Mouse (Mus musculus) spleen, embryonic (tissue): ENCODE results near the gene Lfng.

Experiments
- CTCF ChIA-PET: fragments of 350-600 bp; sonication (Branson Sonifier 250); formaldehyde crosslinking; loops from one replicate; lab custom pipeline; 2022; lab: Charles Lee

Gene Lfng

GRCm38 (mm10) chr5:140583732-140584368 is 23.3 kb upstream of the Lfng start:
- CTCF ChIA-PET = no interaction called here

DNA sequence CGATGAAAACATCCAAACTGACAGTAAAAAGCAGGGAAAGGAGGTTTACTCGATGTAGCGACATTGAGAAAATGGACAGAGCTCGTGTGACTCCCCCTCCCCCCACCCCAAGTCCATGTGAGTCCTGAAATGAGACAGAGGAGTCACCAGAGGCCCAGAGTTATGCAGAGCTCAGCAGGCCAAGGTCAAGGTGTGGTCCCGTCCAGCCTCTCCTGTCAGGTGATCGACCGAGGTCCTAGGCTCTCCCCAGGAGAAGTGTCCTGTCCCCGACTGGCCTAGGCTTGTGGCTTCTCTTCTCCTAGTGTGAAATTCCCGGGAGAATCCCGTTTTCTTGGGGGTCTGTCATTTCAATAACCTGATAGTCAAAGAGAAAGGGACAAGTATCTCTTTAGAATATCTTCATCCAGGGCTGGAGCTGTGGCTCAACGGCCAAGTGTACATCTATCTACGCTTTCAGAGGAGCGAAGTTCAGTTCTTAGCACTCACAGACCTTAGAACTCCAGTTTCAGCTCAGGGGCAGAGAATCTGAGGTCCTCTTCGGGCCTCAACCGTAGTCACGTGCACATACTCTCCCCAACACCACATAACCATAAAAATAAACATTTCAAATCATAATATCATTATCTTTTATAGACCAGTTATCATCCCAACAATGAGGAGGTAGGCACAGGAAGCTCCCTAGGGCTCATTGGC is 17.9 kb upstream of the Lfng start:
- CTCF ChIA-PET = no interaction called here

DNA sequence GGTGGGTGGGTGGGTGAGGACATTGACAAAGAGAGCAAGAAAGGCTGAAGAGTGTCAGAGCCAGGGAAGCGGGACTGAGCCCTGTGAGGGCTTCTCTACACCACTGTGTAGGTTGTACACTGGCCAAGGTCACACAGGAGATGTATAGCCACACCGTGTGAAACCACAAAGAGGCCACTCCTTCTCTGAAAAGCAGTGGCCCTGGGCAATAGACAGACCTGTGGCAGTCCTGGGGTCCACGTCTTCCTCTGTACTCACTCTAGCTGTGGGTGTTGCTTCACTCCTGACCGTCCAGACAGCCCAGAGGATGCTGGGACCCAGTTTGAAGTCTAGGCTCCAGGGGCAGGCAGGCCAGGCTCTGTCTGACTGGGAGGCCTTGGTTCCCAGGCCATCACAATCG is 12.3 kb upstream of the Lfng start:
- CTCF ChIA-PET = no interaction called here

- CTCF ChIA-PET = no interaction called here
Observed at GRCm38 (mm10) chr5:140596426-140596825, 10.7 kb upstream of the Lfng start.

DNA sequence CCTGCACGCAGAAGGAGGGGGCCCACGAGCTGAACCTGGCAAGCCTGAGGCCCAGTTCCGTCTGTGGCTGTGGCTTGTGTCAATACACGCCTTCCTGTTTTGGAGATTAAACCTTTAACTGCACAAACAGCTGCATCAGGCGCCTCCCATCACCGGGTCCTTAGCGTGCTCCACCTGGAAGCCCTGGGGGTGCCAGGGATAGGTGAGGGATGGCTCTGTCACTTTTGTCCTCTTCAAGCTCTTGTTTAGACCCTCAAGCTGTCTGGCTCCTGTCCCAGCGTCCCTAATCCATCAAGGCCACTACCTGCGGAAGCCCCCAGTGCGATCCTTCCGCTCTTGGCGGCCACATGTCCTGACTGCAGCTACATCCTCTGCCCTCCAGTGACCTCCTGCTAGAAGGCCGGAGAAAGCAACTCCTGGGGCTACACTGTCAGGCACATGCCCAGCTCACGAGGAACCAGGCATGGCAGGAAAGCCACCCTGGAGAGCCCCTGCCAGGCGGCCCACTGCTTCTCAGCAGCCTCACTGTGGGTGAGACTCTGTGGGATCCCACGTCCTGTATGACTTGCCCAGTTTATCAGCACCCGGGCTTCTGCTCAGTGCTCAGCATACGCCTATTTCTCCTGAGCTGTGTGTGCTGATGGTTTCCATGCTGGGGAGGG is 10.1 kb upstream of the Lfng start:
- CTCF ChIA-PET = no interaction called here

DNA sequence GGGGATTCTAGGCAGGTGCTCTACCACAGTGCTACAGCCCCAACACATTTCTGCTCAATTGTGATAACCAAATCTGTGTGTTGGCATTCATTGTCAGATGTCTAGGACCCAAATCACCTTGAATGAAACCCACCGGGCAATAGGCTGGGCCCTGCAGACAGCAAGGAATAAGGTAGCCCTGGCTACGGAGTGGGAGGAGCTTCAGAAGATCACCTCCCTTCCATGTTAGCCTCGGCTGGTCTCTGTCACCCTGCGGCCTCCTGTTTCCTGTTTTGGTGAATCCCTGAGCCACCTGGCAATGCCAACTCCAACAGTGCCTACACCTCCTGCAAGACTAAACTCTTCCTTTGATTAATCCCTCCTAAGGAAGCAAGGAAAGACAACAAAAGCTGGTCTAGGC is 9.3 kb upstream of the Lfng start:
- CTCF ChIA-PET = interaction anchor here (1.0 kb wide), 1 partner anchor 15 kb away, joined by 4 read pairs; no protein-coding TSS in a partner anchor

DNA sequence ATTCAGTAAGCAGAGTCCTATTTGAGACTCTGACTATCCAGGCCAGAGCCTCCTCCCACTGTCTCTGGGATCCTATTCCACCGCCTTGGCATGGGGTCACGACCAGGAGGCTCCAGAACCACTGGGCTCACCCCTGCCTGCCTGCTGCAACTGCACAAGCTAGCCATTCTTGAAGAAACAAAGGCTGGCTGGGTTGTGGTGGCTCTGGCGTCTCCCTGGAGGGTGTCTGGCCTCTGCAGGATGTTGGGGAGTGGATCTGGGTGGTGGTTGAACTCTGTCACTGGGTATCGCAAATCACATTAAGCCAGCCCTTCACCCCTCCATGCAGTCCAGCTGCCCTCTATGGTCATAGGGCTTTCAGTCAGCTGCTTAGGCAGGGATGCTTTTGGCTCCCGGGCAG is 7.2 kb upstream of the Lfng start:
- CTCF ChIA-PET = interaction anchor here (0.8 kb wide), 1 partner anchor 13 kb away, joined by 4 read pairs; no protein-coding TSS in a partner anchor

DNA sequence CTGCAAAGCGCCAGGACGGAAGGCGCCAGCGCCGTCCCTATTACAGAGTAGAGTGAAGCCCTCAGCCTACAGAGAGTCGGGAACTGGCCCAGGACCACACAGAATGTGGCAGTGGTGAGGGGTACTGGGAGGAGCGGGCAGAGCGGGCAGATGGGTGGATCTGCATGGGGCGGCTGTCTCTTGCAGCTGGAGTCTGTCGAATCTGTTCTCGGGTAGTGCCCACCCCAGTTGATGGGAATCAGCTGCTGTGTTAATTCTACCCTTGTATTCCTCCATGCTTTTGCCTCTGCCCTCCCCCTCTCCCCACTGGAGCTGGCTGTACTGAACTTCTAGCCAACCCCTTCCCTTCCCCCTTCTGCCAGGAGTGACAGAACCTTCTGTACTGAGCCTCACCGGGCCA is 5.4 kb upstream of the Lfng start:
- CTCF ChIA-PET = no interaction called here

DNA sequence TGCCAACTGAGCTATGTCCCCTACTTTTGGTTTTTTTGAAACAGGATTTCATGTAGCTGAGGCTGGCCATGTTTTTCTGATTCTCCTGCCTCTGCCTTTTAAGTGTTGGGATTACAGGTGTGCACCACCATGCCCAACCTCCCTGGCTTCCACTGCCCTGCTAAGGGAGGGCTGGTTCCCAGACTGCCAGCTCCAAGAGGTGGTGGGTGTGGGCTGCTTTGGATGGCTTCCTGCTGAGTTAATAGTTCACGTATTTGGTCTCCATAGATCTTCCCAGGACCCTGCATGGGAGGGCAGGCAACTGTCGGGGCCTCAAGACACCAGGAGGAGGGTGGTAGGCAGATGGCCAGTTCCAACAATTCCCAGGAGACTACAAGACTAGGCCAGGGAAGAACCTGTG is 4.6 kb upstream of the Lfng start:
- CTCF ChIA-PET = no interaction called here

DNA sequence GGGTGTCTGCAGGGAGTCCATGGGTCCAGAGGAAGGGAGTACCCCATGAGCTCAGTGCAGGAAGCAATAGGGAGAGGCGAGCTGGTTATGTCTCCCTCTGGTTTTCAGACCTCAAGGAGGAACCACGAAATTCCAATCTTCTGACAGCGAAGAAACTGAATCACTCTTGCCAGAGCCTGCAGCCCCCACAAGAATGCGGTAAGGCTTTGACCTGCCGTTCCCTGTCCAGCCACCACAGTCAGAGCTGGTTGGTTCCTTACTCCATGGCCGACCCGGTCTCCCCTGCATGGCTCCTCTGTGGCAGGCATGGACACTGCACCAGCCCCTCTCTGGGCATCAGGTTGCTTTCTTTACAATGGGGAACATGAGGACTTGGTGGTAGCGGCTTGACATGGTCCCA is 2.7 kb upstream of the Lfng start:
- CTCF ChIA-PET = no interaction called here

DNA sequence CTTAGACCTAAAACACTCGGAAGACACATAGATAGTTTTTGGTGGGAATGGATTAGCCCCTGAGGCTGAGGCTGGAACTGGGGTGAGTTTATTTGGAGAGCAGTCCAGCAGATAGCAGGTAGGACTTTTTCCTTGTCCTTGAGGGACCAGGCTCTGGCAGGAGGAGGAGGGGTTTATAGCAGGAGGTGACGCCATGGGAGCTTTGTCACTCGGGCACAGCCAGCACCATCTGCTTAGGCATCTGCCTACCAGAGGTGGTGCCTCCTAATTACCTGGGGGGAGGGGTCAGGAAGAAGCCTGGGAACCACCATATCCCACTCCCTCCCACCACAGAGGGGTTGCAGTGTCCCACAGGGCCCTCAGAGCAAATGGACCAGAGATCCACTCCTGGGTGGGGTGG is 1.9 kb upstream of the Lfng start:
- CTCF ChIA-PET = no interaction called here

DNA sequence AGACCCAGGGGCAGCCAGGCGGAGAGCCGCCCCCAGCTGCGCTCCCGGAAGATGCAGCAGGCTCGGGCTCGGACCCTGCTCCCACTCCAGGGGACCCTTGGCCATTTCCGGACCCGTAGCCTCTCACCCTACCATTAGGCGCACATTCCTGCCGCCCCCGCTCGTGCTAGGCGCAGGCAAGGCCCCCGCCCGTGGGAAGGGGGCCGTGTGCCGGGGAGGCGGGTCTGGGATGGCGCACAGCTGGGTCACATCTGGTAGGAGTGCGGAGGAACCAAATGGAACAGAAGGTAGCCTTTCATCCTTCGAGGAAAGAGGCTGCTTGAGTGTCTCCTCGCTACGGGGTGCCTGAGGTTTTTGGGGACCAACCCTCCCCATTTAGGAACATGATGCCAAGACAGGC is 734 bp upstream of the Lfng start:
- CTCF ChIA-PET = interaction anchor here (0.9 kb wide), 1 partner anchor 11 kb away, joined by 3 read pairs; no protein-coding TSS in a partner anchor

DNA sequence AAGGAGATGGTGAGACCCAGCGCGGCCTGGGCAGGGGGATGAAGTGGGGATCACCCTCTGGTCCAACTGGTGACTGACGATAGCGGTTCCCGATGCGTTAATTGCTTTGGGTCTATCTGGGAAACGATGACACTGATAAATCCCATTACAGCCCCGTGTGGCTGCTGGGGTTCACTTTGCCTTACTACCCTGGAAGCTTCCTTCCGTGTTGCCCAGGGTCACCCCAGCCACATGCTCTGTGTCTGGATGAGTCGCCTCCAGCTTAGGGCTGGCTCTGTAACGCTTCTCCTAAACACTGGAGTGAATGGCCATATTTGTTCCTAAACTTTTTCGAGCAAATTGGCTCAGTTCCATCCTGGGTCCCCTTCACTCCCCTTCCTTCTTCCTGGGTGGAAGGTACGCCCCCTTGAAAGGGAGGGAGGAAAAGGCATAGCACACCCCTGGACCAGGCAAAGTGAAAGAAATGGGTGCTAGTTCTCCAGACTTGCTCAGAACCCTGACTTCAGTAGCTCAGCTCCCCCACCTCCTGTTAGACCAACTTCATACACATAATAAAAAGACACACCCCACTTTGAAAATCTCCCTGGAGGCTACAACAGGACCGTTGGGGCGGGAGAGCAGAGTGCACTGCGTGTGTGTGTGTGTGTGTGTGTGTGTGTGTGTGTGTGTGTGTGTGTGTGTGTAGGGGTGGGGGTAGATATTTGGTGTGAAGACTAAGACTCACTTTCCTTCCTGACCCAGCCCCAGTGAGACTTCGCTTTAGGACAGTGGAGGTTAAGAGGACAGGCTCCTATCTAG is 915 bp downstream of the Lfng start:
- CTCF ChIA-PET = interaction anchor here (0.6 to 1.0 kb wide), 3 partner anchors 8 to 72 kb away, joined by 3 to 4 read pairs (median 3); no protein-coding TSS in a partner anchor

DNA sequence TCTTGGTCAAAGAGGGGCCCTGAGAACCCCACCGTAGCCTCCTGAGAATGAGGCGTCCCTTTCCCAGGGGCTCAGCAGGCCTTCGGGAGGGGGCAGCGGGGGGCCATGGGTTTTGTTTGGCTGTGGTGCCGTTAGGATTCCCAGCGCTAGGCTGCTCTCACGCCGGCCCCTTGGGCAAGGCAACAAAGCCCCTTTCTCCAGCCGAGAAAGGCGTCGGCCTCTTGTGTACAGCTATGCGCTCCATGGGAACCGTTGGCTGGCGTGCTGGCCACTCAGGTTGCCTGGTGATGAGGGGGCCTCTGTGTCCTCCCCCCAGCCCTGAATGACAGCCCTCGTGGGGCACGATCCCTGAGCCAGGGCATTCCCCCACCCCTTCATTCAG is 1.5 kb downstream of the Lfng start:
- CTCF ChIA-PET = no interaction called here

DNA sequence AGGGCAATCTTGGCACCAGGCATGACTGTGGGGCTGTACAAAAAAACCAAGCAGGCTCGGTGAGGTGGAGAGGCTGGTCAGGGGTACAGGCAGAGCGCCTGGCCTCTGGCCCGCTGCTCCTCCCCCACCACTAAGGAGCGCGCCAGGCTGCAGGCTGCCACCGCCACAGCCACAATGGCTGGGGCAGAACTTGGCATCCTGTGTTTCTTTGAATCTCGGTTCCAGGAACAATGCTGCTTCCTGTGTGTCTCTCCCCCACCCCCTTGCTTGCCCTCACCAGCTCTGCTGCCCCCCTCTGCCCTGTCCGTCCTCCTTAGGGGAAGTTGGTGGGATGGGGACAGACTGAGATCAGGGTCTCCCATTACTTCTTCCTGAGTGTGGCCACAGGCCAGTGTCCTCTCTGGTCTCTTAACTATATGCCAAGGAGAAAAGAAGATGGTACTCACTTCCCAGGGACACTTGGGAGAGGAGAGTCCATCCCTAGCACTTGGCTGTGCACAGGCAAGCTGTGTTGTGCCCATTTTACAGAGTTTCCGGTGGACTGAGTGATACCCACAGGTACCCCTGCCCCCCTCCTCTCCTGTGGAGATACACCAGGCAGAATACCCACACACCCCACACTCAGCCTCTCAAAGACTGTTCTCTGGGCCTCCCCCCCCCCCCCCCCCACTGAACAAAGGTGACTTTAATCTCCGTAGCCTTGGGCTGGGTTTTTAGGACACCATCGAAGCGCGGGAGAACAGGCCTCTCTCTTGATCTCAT is 2.6 kb downstream of the Lfng start:
- CTCF ChIA-PET = interaction anchor here (0.6 kb wide), 1 partner anchor 164 kb away, joined by 3 read pairs; no protein-coding TSS in a partner anchor

GRCm38 (mm10) chr5:140610273-140611011 is 3.3 kb downstream of the Lfng start:
- CTCF ChIA-PET = interaction anchor here (0.6 kb wide), 1 partner anchor 163 kb away, joined by 3 read pairs; no protein-coding TSS in a partner anchor

DNA sequence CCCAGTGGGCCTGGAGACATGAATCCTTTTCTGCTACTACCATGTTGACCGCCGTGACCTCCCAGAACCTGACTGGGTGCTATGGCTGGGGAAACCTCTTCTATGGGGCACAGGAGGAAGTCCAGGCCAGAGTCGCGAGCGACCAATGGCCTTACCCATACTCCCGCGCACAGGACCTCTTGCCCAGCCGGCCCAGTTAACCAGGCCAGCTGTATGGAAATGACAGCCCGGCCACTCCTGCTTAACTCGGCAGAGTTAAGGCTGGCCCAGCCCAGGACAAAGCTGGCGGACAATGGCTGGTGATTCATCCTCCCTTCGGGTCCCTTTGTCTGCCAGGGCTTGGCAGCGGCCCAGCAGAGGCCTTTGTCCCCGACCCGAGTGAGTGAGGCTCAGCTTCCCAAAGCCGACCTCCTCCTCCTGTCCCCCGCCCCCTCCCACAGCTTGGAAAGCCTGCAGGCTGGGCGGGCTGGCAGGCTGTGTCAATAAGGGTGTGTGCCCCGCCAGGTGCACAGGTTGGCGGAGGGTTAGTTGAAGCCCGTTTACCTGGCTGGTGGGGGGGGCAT is 4.0 kb downstream of the Lfng start:
- CTCF ChIA-PET = interaction anchor here (0.7 kb wide), 1 partner anchor 49 kb away, joined by 3 read pairs; no protein-coding TSS in a partner anchor

- CTCF ChIA-PET = interaction anchor here (0.7 kb wide), 1 partner anchor 49 kb away, joined by 3 read pairs; no protein-coding TSS in a partner anchor
Observed at GRCm38 (mm10) chr5:140611611-140612185, 4.6 kb downstream of the Lfng start.

GRCm38 (mm10) chr5:140612191-140612590 is 5.1 kb downstream of the Lfng start:
- CTCF ChIA-PET = interaction anchor here (0.8 to 1.0 kb wide), 2 partner anchors 13 to 14 kb away, joined by 4 read pairs; no protein-coding TSS in a partner anchor
